Mouse (Mus musculus): ENCODE measurements around the gene 5730480H06Rik.

GRCm38 (mm10) chr5:48333407-48333806 lies 5.7 kb downstream of the 5730480H06Rik start:
- TF ChIP-seq CTCF (IDR thresholded peaks at IDR 0.05; ENCODE audit: low read depth) (no peak), EP300 (IDR thresholded peaks at IDR 0.05; ENCODE audit: low read depth) (no peak)

Measured in liver, postnatal 0 days (tissue).